Mouse (Mus musculus): ENCODE measurements around the gene Pax7.

Gene Pax7

GRCm38 (mm10) chr4:139698602-139699001 lies 134.7 kb downstream of the Pax7 start:
- intact Hi-C loops (cut with DNase I) = no loop called here

DNA sequence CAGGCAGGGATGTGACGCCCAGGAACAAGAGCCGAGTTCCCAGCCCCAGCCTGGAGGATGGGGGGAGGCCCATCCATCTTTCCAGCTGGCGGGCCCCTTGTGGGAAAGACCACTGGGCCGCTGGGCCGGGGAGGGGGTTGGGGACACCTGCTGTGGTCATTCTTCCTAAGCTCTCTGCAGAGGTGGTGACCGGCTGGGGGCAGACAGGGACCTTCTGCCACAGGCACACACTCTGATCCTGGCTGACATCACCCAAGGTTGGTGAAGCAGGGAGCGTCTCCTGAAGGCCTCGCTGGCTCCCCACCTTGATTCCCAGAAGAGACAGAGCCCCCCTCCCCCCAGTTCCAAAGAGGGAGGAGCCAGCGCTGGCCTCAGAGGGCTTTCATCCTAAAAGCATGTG lies 135.6 kb downstream of the Pax7 start:
- intact Hi-C loops (cut with DNase I) = no loop called here

DNA sequence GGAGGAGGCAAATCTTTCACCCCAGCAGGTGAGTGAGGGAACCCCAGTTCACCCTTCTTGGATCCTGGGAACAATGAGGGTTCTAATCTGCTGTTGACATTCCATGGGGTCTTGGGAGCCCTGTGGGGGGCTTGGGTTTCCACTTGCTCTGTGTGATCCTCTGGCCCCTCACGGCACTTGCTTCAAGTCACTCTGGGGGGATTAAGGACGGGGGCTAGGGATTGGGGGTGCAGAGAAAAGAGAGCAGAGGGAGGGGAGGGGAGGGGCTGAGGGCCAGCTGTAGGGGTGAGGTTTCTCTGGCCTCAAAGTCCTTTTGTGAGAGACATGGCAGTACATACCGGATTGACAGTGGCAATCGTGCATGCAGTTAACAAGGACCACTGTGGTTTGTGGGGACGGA lies 140.0 kb downstream of the Pax7 start:
- intact Hi-C loops (cut with DNase I) = no loop called here

- intact Hi-C loops (cut with DNase I) = no loop called here
Observed at GRCm38 (mm10) chr4:139689627-139690269, 143.6 kb downstream of the Pax7 start.

DNA sequence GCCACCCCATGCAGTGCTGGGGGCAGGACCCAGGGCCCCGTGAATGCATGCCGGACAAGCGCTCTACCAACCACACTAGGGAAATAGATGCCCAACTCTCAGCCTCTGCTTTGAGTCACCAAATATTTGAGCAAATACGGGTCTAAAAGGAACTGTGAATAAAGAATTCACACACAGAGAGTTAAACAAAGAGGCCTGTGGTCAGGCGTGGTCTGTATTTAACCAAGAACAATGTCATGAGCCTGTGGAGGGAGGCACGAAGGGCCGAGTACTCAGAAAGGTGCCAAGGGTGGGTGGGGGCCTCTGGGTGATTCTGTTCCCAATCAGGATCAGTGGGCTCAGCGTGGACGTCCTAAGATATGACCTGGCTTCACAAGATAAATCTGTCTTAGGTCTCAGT lies 145.3 kb downstream of the Pax7 start:
- intact Hi-C loops (cut with DNase I) = no loop called here
